Mouse (Mus musculus): ENCODE data around the gene Prss43. TPM values are rescaled to one million over a fixed set of nuclear protein-coding genes. Genes with fewer than 3 reads are reported as not detected.
"Not testable (repeated sequence)": the region's sequence is repeated elsewhere in the genome, so short reads cannot be mapped to it uniquely, and the experiment has no call there.

Prss43 gene
- not detected for total RNA-seq (2021)
- long read RNA-seq, experiment 1 = 0 reads
- long read RNA-seq, experiment 2 = 0 reads

DNA sequence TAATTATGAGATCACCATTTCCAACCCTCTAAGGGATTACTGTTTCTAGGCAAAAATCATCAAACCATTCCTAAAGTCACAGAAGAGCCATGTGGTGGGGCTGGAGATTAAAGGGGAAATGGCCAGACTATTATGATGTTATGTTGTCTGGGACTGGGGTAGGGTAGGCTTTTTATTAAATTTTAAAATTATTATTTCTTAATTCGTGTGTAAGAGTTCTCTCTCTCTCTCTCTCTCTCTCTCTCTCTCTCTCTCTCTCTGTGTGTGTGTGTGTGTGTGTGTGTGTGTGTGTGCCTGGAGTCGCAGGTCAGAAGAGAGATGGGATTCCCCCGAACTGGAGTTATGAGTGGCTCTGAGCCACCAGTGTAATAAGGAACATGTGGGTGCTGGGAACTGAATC lies at the start of gene Prss43:
Gene Prss43, plus strand, starts transcription at position 301 of the 400 bp plus-strand sequence.
- no peak for DNase-seq (ENCODE audit: low spot score in 2 of 2)

DNA sequence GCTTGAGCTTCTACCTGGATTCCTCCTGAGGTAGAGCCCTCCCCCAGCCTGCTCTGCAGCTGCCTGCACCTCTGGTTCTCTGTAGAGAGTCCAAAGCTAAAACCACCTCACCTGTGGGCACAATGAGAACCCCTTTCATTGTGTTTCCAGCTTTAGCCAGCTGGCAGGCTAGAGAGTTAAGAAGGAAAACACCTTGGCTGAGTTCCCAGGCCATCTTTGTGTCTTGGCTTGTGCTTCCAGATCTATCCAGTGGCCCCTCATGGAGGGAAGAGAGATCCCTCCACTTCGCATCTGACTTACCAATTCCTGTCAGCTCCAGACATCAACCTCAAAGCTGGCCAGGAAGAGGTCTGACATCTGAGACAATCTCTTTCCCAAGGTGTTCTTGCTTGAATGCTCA lies 48.4 kb upstream of the Prss43 start:
- DNase-seq (ENCODE audit: low spot score in 2 of 2) = no peak

DNA sequence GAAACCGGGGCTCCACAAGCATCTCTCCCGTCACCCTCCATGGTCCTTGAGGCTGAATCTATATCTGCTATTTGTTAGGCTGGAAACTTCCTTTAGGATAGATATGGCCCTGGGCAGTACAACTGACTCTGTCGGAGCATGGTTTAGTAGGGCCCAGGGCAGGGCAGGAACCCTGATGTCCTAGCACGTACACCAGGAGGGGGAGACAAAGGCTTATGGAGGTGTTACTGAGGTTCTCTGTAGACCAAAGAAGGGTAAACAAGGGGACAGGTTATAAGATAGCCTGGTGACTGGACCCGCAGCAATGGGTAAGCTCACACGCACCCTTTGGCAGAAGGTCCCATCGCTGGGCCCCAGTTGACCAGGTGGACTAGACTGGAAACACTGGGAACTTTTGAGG lies 47.9 kb upstream of the Prss43 start:
- DNase-seq (ENCODE audit: low spot score in 2 of 2) = no peak

DNA sequence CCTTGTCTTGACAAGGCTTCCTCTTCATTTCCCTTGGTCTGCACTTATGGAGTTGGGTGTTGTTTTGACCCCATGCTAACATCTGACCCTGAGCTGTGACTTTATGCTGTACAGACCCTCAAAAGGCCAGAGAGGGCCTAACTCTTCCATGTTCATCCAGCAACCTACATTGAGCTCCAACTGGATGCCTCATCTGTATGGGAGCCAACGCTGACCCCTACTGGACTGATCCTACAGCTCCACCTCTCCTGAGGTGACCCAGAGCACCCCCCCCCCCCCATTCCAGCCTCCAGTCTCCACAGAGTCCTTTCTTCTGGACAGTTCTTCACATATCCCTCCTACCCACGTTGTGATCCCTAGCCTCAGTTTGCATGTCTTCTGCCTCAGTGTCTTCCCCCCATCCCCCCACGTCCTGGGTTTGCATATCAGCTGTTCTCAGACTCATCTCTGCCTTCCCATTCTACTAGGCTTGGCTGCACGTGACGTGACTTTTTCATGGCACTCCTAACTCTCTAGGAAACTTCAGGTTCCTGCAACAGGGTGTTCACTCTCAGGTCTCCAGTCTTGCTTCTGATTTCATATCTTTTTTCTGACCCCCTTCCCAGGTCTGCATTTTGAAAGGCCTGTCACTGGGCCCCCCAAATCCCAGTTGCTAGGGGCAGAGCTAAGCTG lies 47.1 kb upstream of the Prss43 start:
- DNase-seq (ENCODE audit: low spot score in 2 of 2) = no peak

DNA sequence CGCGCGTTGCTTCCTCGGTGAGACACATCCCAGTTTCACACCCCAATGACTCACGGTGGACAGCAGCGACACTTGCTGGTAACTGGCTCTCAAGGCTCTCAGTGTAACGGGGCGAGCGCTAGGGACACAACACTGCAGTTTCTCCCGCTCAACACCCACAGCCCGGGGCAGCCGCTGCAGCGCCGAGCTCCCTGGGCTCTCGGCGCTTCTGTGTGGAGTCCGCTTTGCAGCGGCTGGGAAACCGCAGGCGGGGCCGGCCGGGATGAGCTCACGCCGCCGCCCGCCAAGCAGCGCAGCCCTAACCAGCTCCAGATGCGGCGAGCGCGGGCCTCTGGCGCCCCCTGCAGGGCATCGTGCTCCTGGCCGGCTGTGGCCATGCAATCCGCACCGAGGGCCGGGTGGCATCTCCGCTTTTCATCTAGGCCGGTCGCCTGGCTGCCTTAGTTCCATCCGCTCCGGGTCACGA lies 45.2 kb upstream of the Prss43 start:
- DNase-seq (ENCODE audit: low spot score in 2 of 2) = peak; percentile 98 to 99

DNA sequence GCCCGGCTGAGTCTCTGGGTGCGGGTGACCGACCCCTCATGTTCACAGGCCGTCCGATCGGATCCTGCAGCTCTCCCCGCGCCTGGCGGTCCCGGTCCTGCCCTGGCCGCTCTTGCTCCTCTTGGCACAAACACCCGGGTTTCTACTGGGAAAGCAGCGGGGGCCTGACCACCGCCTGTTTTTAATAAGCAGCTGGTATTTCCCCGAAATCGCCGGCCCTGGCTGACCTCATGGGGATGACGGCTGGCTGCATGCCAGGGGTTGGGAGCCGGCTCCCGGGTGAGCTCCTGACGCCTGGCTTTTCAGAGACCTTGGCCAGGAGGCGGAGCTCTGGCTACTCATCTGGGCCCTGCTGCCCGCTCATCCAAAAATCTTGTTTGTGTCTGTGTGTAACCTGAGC lies 44.8 kb upstream of the Prss43 start:
- peak; percentile 89 to 92 for DNase-seq (ENCODE audit: low spot score in 2 of 2)

DNA sequence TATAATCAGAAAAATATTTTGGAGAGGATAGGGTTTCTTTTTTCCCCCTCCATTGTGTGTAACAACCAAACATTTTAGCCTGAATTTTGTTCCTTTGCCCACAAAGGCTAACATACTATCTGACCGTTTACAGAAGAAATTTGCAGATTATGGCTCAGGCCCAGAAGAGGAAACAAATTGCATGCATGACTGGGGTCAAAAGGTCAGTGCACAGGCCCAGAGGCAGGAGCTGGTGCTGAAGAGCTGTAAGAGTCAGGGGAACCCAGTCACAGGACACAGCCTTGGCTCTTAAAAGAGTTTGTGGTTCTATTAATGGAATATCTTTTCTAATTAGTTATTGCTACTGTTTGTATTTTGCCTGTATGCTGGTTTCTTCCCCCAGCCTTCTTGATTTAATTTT lies 42.9 kb upstream of the Prss43 start:
- DNase-seq (ENCODE audit: low spot score in 2 of 2) = no peak

DNA sequence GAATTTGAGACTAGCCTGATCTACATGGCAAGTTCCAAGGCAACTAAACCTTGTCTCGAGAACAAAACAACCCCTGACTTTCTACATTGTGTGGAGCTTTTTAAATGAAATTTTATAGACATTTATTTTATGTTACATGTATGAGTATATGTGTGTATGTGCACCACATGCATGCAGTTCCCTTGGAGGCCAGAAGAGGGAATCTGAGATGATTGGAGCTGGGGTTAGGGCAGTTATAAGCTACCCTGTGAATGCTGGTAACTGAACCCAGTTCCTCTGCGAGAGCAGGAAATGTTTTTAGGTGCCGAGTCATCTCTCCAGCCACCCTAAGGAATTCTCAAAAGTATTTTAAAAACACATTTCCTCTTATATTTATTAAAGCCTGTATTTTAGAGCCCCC lies 38.3 kb upstream of the Prss43 start:
- DNase-seq (ENCODE audit: low spot score in 2 of 2) = no peak

DNA sequence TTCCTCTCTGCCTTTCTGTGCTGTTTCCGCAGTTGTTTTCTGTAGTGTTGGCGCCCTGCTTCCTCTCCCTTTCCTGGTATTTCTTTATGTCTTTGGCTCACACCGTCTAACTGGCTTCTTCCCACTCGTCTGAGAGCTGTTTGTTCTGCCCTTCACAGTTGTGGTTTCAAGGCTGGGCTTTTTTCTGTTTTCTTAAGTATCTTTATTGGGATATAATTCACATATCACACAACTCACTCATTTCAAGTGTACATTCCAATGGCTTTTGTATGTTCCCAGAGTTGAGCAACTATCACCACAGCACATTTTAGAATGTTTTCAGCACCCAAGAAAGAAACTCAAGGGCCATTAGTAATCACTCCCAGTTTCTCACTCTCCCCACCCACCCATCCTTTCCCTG lies 36.0 kb upstream of the Prss43 start:
- DNase-seq (ENCODE audit: low spot score in 2 of 2) = no peak

DNA sequence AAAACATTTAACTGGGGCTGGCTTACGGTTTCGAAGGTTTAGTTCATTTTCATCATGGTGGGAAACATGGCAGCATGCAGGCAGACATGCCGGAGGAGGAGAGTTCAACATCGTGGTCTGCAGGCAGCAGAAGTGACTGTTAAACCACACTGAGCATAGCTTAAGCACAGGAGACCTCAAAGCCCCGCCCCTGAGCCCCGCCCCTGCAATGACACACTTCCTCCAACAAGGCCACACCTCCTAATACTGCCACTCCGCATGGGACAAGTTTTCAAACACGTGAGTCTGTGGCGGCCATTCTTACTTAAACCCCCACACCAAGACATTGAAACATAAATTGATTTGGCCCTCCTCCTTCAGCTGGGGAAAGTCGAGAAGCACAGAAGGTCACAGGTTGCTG lies 29.5 kb upstream of the Prss43 start:
- DNase-seq (ENCODE audit: low spot score in 2 of 2) = no peak

DNA sequence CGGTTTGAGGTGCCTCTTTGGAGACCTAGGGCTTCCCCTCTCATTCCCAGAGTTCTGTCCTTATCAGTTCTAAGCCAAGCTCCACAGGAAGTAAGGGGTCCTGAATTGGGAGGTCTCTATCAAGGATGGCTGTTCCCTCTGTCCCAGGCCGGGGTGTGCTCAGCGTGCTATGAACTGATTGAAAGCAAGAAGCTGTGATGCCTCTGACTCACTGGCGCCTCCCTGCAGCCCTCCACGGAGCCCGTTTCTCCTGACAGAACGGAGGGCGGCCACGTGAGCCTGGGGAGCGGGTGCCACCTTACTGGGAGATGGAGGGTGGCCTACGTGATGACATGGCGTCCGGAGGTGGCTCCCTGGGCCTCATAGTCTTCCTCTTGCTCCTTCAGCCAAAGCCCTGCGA lies 28.6 kb upstream of the Prss43 start, which contains the start of gene Prss42:
Gene Prss42, plus strand, starts transcription at position 301 of the 400 bp plus-strand sequence.
- no peak for DNase-seq (ENCODE audit: low spot score in 2 of 2)

DNA sequence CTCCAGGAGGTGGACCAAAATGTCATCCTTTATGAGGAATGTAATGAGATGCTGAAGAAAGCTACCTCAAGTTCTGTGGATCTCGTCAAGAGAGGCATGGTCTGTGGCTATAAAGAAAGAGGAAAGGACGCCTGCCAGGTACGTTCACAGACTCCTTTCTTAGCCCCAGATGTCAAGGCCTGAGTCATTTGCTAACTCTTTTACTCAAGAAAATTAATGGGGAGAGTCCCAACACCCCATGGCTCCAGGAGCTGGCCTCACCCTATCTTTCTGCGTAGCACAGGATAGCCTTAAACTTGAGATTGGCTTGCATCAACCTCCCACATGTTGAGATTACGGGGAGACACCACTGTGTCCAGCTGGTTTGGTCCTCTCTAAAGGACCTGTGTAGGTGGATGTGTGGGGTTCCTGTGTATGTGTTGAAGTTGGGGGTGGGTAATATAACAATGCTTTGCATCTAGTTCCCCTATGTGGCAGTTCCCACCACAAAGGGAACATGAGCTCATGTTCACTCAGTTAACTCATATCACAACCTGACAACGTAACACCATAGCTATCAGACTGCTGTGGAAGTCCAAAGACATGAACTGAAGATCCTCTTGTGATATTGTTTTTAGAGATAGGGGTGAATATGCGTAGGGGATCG lies 25.5 kb upstream of the Prss43 start:
- no peak for DNase-seq (ENCODE audit: low spot score in 2 of 2)

DNA sequence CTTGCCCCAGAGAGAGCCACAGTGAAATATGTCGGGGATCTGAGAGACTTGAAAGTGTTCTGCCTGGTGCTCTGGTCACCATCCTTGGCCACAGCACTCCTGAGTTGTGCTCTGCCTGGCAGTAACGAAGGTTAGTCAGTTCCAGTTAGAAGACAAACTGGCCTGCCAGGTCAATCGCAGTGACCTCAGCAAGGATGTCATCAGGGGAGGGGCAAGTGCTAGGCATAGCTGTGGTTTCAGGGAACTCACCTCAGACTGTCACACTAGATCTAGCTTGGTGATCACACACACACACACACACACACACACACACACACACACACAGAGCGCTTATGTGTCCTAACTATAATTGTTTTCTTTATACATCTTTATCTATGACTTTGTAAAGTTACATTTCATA lies 23.2 kb upstream of the Prss43 start:
- no peak for DNase-seq (ENCODE audit: low spot score in 2 of 2)

DNA sequence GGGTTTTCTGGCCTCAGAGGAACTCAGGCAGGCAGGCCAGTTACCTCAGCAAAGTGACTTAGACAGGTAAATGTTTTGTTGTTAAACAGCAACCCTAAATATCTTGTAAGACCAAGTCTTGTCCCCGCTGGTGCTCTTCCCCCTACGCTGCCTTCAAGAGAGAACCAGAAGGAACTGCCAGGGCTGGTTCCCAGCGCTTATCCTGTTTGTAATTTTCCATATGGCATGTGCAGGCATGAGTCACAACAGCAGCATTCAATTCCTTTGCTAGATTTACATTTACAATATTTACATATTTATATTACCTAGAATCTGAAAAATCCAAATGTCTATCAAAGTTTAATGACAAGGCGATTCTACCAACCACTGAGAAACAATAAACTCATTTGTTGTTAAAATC lies 16.4 kb upstream of the Prss43 start:
- DNase-seq (ENCODE audit: low spot score in 2 of 2) = no peak

DNA sequence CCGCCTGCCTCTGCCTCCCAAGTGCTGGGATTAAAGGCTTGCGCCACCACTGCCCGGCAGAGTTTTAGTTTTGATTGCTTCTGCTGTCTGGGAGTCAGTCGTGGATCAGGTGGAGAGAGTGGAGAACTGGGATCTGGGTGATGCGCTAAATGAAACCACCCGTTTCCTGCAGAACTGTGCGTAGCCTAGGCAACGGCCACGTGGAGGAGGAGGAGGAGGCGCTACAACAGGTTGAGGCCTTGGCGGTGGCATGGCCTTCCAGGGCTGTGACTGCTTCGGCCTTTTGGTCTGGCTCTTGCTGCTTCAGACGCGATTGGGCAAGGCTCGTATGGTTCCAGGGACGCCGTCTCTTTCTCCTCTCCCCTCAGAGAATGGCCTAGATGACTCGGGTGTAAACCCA lies 12.7 kb upstream of the Prss43 start, which contains the start of gene Prss44:
Gene Prss44, plus strand, starts transcription at position 206 of the 400 bp plus-strand sequence.
- no peak for DNase-seq (ENCODE audit: low spot score in 2 of 2)

DNA sequence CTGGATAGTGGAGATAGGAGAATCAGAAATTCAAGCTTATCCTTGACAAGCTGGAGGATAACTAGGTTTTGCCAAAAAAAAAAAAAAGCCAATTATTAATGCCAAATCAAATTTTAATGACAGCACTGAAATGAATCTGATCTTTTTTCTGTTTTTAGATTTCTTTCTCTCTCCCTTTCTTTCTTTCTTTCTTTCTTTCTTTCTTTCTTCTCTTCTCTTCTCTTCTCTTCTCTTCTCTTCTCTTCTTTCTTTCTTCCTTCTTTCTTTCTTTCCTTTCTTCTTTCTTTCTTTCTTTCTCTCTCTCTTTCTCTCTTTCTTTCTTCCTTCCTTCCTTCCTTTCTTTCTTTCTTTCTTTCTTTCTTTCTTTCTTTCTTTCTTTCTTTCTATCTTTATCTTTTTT lies 5.9 kb upstream of the Prss43 start:
- DNase-seq (ENCODE audit: low spot score in 2 of 2) = not testable (repeated sequence)

DNA sequence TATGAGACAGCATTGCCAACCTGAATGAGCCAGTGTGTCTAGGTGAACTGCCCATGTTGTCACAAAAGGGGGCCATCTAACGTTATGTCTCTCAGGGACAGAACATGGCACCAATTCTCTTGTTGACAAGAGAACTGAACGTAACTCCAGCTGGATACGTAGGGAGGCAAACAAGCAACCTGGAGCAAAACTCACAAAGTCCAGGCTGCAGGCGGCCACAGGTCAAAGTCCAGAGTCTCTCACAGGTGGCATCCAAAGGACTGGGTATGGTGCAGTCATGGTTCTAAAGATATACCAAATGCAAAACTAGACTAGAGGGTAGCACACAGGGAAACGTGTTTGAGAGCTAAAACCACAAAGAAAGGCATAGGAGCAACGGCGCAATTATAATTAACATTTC lies 5.1 kb upstream of the Prss43 start:
- no peak for DNase-seq (ENCODE audit: low spot score in 2 of 2)

DNA sequence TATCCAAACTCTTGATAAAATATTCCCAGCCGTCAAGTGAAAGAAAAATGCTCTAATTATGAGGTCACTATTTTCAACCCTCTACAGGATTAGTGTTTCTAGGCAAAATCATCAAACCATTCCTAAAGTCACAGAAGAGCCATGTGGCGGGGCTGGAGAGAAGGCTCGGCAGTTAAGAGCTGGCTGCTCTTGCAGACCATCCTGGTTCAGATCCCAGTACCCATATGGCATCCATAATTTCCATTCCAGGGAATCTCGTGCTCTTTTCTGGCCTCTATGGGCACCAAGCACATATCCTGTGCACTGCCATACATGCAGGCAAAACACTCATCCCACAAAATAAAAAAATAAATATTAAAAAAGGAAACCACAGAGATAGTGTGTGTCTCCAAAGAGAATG lies 1.1 kb upstream of the Prss43 start:
- DNase-seq (ENCODE audit: low spot score in 2 of 2) = no peak

DNA sequence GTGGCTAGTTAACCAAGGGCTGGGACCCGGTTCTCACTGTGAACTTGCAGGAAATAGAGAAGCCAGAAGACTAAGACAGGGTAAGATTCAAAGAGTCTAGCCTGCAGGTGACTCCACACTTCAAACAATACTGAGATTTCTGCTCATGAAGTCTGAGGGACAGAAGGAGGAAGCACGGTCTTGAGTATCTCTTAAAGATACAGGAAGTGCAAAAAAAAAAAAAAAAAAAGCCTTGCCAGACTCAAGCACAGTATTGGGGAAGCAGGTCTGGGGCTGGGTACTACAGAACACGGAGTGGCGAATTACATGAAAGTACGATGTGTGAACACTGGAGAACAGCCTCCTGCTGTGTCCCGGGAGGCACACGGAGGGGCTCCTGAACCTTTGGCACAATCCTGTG lies 658 bp upstream of the Prss43 start:
- DNase-seq (ENCODE audit: low spot score in 2 of 2) = no peak

DNA sequence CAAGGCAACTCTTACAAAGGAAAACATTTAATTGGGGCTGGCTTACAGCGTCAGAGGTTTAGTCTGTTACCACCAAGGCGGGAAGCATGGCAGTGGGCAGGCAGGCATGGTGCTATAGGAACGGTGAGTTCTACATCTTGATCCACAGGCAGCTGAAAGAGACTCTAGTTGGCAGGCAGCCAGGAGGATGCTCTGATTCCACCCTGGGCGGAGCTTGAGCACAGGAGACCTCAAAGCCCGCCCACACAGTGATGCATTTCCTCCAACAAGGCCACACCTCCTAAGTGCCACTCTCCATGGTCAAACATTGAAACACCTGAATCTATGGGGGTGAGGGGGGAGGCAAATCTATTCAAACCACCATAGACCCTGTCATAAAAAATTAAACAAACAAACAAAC lies 6.5 kb downstream of the Prss43 start:
- DNase-seq (ENCODE audit: low spot score in 2 of 2) = no peak

DNA sequence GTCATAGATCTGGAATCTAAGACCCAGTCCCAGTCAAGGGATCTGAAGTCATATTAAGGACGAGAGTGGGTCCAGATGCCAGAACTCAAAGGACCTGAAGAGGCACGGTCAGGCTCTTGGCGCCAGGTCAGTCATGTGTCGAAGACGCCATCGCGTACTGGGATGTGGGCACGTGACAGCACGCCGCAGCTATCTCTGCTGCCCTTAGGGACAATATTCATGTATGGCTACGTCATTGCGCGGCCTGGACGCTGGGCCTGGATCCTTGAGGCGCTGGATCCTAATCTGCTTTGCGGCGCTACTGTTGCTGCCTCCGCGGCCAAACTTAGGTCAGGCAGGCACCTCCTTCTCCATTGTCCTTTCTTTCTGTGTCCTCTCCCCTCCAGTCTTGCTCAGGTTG lies 7.9 kb downstream of the Prss43 start, which contains the start of gene Prss45:
Gene Prss45, plus strand, starts transcription at position 178 of the 400 bp plus-strand sequence.
- DNase-seq (ENCODE audit: low spot score in 2 of 2) = no peak

DNA sequence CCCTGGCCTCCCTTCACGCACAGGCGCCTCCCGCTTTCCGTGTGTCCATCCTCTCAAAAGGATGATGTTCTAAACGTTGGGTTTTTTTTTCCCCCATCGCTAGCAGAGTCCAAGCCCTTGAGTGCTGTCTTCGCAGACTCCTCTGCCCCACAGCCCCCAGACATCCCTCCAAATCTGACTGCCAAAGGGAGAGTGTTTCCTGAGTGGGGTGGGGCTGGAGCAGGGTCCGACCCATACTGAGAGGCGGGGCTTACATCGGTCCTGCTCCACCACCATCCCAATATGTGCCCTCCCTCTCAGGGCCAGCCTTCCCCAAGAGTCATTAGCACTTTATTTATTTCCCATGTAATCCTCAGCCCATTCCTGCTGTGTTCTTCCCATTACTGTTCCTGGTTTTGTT lies 8.5 kb downstream of the Prss43 start:
- no peak for DNase-seq (ENCODE audit: low spot score in 2 of 2)

DNA sequence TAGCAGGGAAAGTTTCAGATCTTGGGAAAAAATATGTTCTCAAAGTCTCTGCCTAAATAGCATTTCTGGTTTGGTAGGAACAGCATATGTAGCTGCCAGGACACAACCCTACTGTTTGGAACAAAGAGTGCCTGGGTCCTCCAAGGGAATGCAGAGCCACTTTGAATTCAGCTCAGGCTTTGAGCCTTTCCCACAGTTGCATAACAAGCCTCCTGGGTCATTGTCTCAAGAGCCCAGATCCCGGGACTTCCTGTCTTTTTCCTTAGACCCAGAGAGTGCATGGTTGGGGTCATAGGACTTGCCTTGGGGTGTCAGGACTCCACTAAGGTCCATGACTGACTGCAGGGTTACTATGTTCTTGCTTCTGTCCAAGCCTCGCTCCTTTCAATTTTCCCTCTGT lies 9.6 kb downstream of the Prss43 start:
- no peak for DNase-seq (ENCODE audit: low spot score in 2 of 2)
